Mouse (Mus musculus): ENCODE results near the gene Myo5a. TPM values are rescaled to one million over a fixed set of nuclear protein-coding genes. Genes with fewer than 3 reads are reported as not detected.

The Myo5a gene
- polyA plus RNA-seq, 2 experiments: 1.3 to 1.6 TPM

GRCm38 (mm10) chr9:75087823-75088222, 17.0 kb downstream of the Myo5a start:
- Histone ChIP-seq H3K4me3 (ENCODE audit: insufficient read depth in 1 of 2, low read depth in 2 of 2, low read length in 2 of 2) (no peak overlapping the region), H3K9me3 (ENCODE audit: control insufficient read depth, low read length) (no peaks in the 10 kb centered on the region), H3K27ac (no peak overlapping the region), H3K36me3 (replicated peaks; ENCODE audit: control insufficient read depth, insufficient read depth, low read depth) (no peaks in the 10 kb centered on the region), H3K4me2 (ENCODE audit: low read depth) (no peak overlapping the region), H3K9ac (replicated peaks) (no peak overlapping the region), H3K27me3 (ENCODE audit: control insufficient read depth, insufficient read depth, low read length) (no peaks in the 10 kb centered on the region), H3K4me1 (replicated peaks; ENCODE audit: control insufficient read depth in 2 of 2, insufficient read depth in 2 of 2, low read length in 1 of 2) (no peaks in the 10 kb centered on the region)
- DNase-seq (ENCODE audit: low read depth in 3 of 3, low spot score in 3 of 3): no peak
- 59% methylated on average over 2 of the region's 2 CpGs for WGBS (ENCODE audit: insufficient replicate concordance)
- TF ChIP-seq EP300 (IDR thresholded peaks at IDR 0.05; ENCODE audit: low read depth) (no peak), CTCF (IDR thresholded peaks at IDR 0.05; ENCODE audit: low read depth) (no peak)
- no peak for ATAC-seq (ENCODE audit: insufficient read depth)

- Histone ChIP-seq H3K36me3 (replicated peaks; ENCODE audit: control insufficient read depth, insufficient read depth, low read depth) (no peaks in the 10 kb centered on the region), H3K4me3 (ENCODE audit: insufficient read depth in 1 of 2, low read depth in 2 of 2, low read length in 2 of 2) (no peak overlapping the region), H3K4me2 (ENCODE audit: low read depth) (no peak overlapping the region), H3K9me3 (ENCODE audit: control insufficient read depth, low read length) (no peaks in the 10 kb centered on the region), H3K27me3 (ENCODE audit: control insufficient read depth, insufficient read depth, low read length) (no peaks in the 10 kb centered on the region), H3K27ac (no peak overlapping the region), H3K4me1 (replicated peaks; ENCODE audit: control insufficient read depth in 2 of 2, insufficient read depth in 2 of 2, low read length in 1 of 2) (no peaks in the 10 kb centered on the region), H3K9ac (replicated peaks) (no peak overlapping the region)
- WGBS (ENCODE audit: insufficient replicate concordance): 43% methylated on average over 3 of the region's 3 CpGs
- TF ChIP-seq CTCF (IDR thresholded peaks at IDR 0.05; ENCODE audit: low read depth) (no peak), EP300 (IDR thresholded peaks at IDR 0.05; ENCODE audit: low read depth) (no peak)
- ATAC-seq (ENCODE audit: insufficient read depth) (no peak), DNase-seq (ENCODE audit: low read depth in 3 of 3, low spot score in 3 of 3) (no peak)
Observed at GRCm38 (mm10) chr9:75089285-75089684, 18.5 kb downstream of the Myo5a start.

- no peaks in the 10 kb centered on the region for H3K9me3 ChIP-seq (ENCODE audit: control insufficient read depth, low read length)
- H3K4me3 ChIP-seq (ENCODE audit: insufficient read depth in 1 of 2, low read depth in 2 of 2, low read length in 2 of 2): no peak overlapping the region
- H3K9ac ChIP-seq (replicated peaks): no peak overlapping the region
- H3K4me2 ChIP-seq (ENCODE audit: low read depth): no peak overlapping the region
- no peak for TF ChIP-seq CTCF (IDR thresholded peaks at IDR 0.05; ENCODE audit: low read depth)
- TF ChIP-seq EP300 (IDR thresholded peaks at IDR 0.05; ENCODE audit: low read depth): no peak
- DNase-seq (ENCODE audit: low read depth in 3 of 3, low spot score in 3 of 3) (no peak), ATAC-seq (ENCODE audit: insufficient read depth) (no peak)
- H3K27ac ChIP-seq: no peak overlapping the region
- no peaks in the 10 kb centered on the region for H3K4me1 ChIP-seq (replicated peaks; ENCODE audit: control insufficient read depth in 2 of 2, insufficient read depth in 2 of 2, low read length in 1 of 2)
- WGBS (ENCODE audit: insufficient replicate concordance): 64% methylated on average over 1 of the region's 1 CpGs
- no peaks in the 10 kb centered on the region for H3K36me3 ChIP-seq (replicated peaks; ENCODE audit: control insufficient read depth, insufficient read depth, low read depth)
- no peaks in the 10 kb centered on the region for H3K27me3 ChIP-seq (ENCODE audit: control insufficient read depth, insufficient read depth, low read length)
Observed at GRCm38 (mm10) chr9:75092134-75092533, 21.3 kb downstream of the Myo5a start.

GRCm38 (mm10) chr9:75094762-75095161, 23.9 kb downstream of the Myo5a start:
- WGBS (ENCODE audit: insufficient replicate concordance): 23% methylated on average over 3 of the region's 3 CpGs

GRCm38 (mm10) chr9:75098937-75099336, 28.1 kb downstream of the Myo5a start:
- H3K4me2 ChIP-seq (ENCODE audit: low read depth): no peak overlapping the region
- no peaks in the 10 kb centered on the region for H3K4me1 ChIP-seq (replicated peaks; ENCODE audit: control insufficient read depth in 2 of 2, insufficient read depth in 2 of 2, low read length in 1 of 2)
- no peaks in the 10 kb centered on the region for H3K9me3 ChIP-seq (ENCODE audit: control insufficient read depth, low read length)
- ATAC-seq (ENCODE audit: insufficient read depth): no peak
- no peaks in the 10 kb centered on the region for H3K27me3 ChIP-seq (ENCODE audit: control insufficient read depth, insufficient read depth, low read length)
- H3K27ac ChIP-seq: no peak overlapping the region
- H3K4me3 ChIP-seq (ENCODE audit: insufficient read depth in 1 of 2, low read depth in 2 of 2, low read length in 2 of 2): no peak overlapping the region
- H3K9ac ChIP-seq (replicated peaks): no peak overlapping the region
- DNase-seq (ENCODE audit: low read depth in 3 of 3, low spot score in 3 of 3): no peak
- 76% methylated on average over 9 of the region's 9 CpGs for WGBS (ENCODE audit: insufficient replicate concordance)
- H3K36me3 ChIP-seq (replicated peaks; ENCODE audit: control insufficient read depth, insufficient read depth, low read depth): no peaks in the 10 kb centered on the region
- TF ChIP-seq CTCF (IDR thresholded peaks at IDR 0.05; ENCODE audit: low read depth) (no peak), EP300 (IDR thresholded peaks at IDR 0.05; ENCODE audit: low read depth) (no peak)

More at GRCm38 (mm10) chr9:75094762-75095161, 23.9 kb downstream of the Myo5a start:
- H3K9me3 ChIP-seq (ENCODE audit: control insufficient read depth, low read length): no peaks in the 10 kb centered on the region
- TF ChIP-seq EP300 (IDR thresholded peaks at IDR 0.05; ENCODE audit: low read depth): no peak
- no peak for TF ChIP-seq CTCF (IDR thresholded peaks at IDR 0.05; ENCODE audit: low read depth)
- H3K27me3 ChIP-seq (ENCODE audit: control insufficient read depth, insufficient read depth, low read length): no peaks in the 10 kb centered on the region
- ATAC-seq (ENCODE audit: insufficient read depth) (no peak), DNase-seq (ENCODE audit: low read depth in 3 of 3, low spot score in 3 of 3) (peak in 1 of 3 experiments; percentile 24)
- no peaks in the 10 kb centered on the region for H3K36me3 ChIP-seq (replicated peaks; ENCODE audit: control insufficient read depth, insufficient read depth, low read depth)
- H3K4me2 ChIP-seq (ENCODE audit: low read depth): no peak overlapping the region
- H3K27ac ChIP-seq: no peak overlapping the region
- no peak overlapping the region for H3K4me3 ChIP-seq (ENCODE audit: insufficient read depth in 1 of 2, low read depth in 2 of 2, low read length in 2 of 2)
- H3K4me1 ChIP-seq (replicated peaks; ENCODE audit: control insufficient read depth in 2 of 2, insufficient read depth in 2 of 2, low read length in 1 of 2): no peaks in the 10 kb centered on the region
- H3K9ac ChIP-seq (replicated peaks): no peak overlapping the region
